Mouse (Mus musculus) cerebellum, adult 2 months (tissue): ENCODE data around the gene Klf2.

Experiments
- CTCF ChIP-seq: fragments of 200-500 bp; IDR thresholded peaks from 2 replicates; pipeline ENCODE4 v1.5.1; 2011; ENCODE audit warnings: low read depth, mild to moderate bottlenecking, control low read depth, low read length, moderate library complexity, borderline replicate concordance; ENCODE audit not compliant: insufficient read depth
- POLR2A ChIP-seq: fragments of 200-500 bp; IDR thresholded peaks from 2 replicates; pipeline ENCODE4 v1.6.1; 2011; ENCODE audit warnings: low read length, control low read depth, borderline replicate concordance; ENCODE audit not compliant: insufficient read depth

DNA sequence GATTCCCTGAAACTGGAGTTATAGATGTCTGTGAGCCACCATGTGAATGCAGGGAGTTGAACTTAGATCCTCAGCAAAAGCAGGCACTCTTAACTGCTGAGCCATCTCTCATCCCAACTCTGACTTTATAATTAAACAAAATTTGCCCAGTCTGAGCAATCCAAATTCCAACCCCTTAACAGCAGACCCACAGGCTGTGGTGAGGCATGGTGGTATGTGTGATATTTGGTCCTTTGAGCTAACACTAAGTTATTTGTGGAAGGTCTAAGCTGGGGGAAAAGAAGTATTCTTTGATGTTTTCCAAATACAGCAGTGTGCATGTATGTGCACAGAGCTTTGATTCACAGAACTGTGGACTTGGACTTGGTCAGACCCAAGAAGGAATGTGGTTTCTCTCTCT, 29.8 kb upstream of the Klf2 start:
- TF ChIP-seq CTCF (no peak), POLR2A (no peak)
